Mouse (Mus musculus) kidney, postnatal 36 days (tissue): ENCODE measurements around the gene Ptchd1.
A peak's percentile ranks its signal among the peaks of the same experiment; 100 is the strongest.

Source experiments
- DNase-seq, 2 experiments: peaks; one replicate each; pipeline ENCODE4 v3.0.0; 2021 to 2022; ENCODE audit warnings: mixed read lengths in 2 of 2

Gene Ptchd1

GRCm38 (mm10) chrX:155623701-155624281 lies at the start of gene Ptchd1:
TSS of gene Ptchd1 (minus strand) at chrX:155623814.
- peak in 1 of 2 experiments; percentile 6 for DNase-seq

GRCm38 (mm10) chrX:155657971-155658370 lies 34.4 kb upstream of the Ptchd1 start:
- DNase-seq: no peak

GRCm38 (mm10) chrX:155645975-155646374 lies 22.4 kb upstream of the Ptchd1 start:
- no peak for DNase-seq

GRCm38 (mm10) chrX:155643975-155644374 lies 20.4 kb upstream of the Ptchd1 start:
- peak in 1 of 2 experiments; percentile 29 for DNase-seq

- DNase-seq: peak in 1 of 2 experiments; percentile 6
Measured at GRCm38 (mm10) chrX:155625671-155626196, 2.1 kb upstream of the Ptchd1 start.

GRCm38 (mm10) chrX:155624895-155625294 lies 1.3 kb upstream of the Ptchd1 start:
- DNase-seq: peak in 1 of 2 experiments; percentile 2

- DNase-seq: no peak
Measured at GRCm38 (mm10) chrX:155624341-155624841, 777 bp upstream of the Ptchd1 start, which contains the start of gene Gm15155. TSS of gene Gm15155 (plus strand) at chrX:155624741.

GRCm38 (mm10) chrX:155622961-155623599 lies 534 bp downstream of the Ptchd1 start:
- peak in 1 of 2 experiments; percentile 11 for DNase-seq

GRCm38 (mm10) chrX:155622527-155622926 lies 1.1 kb downstream of the Ptchd1 start:
- peak in 1 of 2 experiments; percentile 4 for DNase-seq

GRCm38 (mm10) chrX:155601196-155601595 lies 22.4 kb downstream of the Ptchd1 start:
- DNase-seq: no peak

- no peak for DNase-seq
Measured at GRCm38 (mm10) chrX:155596390-155596789, 27.2 kb downstream of the Ptchd1 start.

GRCm38 (mm10) chrX:155594685-155595084 lies 28.9 kb downstream of the Ptchd1 start:
- DNase-seq: no peak

GRCm38 (mm10) chrX:155592467-155592866 lies 31.1 kb downstream of the Ptchd1 start:
- DNase-seq: no peak

- no peak for DNase-seq
Measured at GRCm38 (mm10) chrX:155591490-155591889, 32.1 kb downstream of the Ptchd1 start.

- DNase-seq: no peak
Measured at GRCm38 (mm10) chrX:155584586-155584985, 39.0 kb downstream of the Ptchd1 start.

GRCm38 (mm10) chrX:155579791-155580190 lies 43.8 kb downstream of the Ptchd1 start:
- no peak for DNase-seq

GRCm38 (mm10) chrX:155572396-155572795 lies 51.2 kb downstream of the Ptchd1 start:
- no peak for DNase-seq

GRCm38 (mm10) chrX:155543780-155544179 lies 79.8 kb downstream of the Ptchd1 start:
- DNase-seq: no peak
